Mouse (Mus musculus): ENCODE results near the gene Atp6v0e2. TPM values are rescaled to one million over a fixed set of nuclear protein-coding genes. Genes with fewer than 3 reads are reported as not detected.
"Not testable (repeated sequence)": the region's sequence is repeated elsewhere in the genome, so short reads cannot be mapped to it uniquely, and the experiment has no call there.

The Atp6v0e2 gene
- polyA plus RNA-seq, 1 experiment: 459 TPM

GRCm38 (mm10) chr6:48504241-48504854, 33.1 kb upstream of the Atp6v0e2 start:
- WGBS: under 1% methylated on average over 26 of the region's 26 CpGs
- H3K4me1 ChIP-seq (ENCODE audit: control insufficient read depth, insufficient read depth, low read length): peaks cover 4% of the 10 kb centered on the region; the same call in 1 of the 2 replicates
- H3K27ac ChIP-seq (ENCODE audit: insufficient read depth, low read length): peak overlapping the region; percentile 49
- H3K4me3 ChIP-seq (replicated peaks; ENCODE audit: insufficient read depth, low read depth, low read length): peak overlapping the region; percentile 84
- no peak for TF ChIP-seq CTCF (IDR thresholded peaks at IDR 0.05; ENCODE audit: borderline replicate concordance, insufficient read depth, low read depth, low read length)
- TF ChIP-seq POLR2A (IDR thresholded peaks at IDR 0.05; ENCODE audit: borderline replicate concordance, insufficient read depth, low read length): peak; percentile 67; the same call in 1 of the 2 replicates
- DNase-seq: peak; percentile 79 to 83
- no peaks in the 10 kb centered on the region for H3K27me3 ChIP-seq (ENCODE audit: control insufficient read depth, insufficient read depth, low read length)

- H3K4me1 ChIP-seq (ENCODE audit: control insufficient read depth, insufficient read depth, low read length): peaks cover 4% of the 10 kb centered on the region; the same call in 1 of the 2 replicates
- DNase-seq: no peak
- 82% methylated on average over 4 of the region's 4 CpGs for WGBS
- no peaks in the 10 kb centered on the region for H3K27me3 ChIP-seq (ENCODE audit: control insufficient read depth, insufficient read depth, low read length)
- H3K4me3 ChIP-seq (replicated peaks; ENCODE audit: insufficient read depth, low read depth, low read length): no peak overlapping the region
- no peak overlapping the region for H3K27ac ChIP-seq (ENCODE audit: insufficient read depth, low read length)
- TF ChIP-seq CTCF (IDR thresholded peaks at IDR 0.05; ENCODE audit: borderline replicate concordance, insufficient read depth, low read depth, low read length): no peak
- no peak for TF ChIP-seq POLR2A (IDR thresholded peaks at IDR 0.05; ENCODE audit: borderline replicate concordance, insufficient read depth, low read length)
Measured at GRCm38 (mm10) chr6:48508087-48508486, 29.3 kb upstream of the Atp6v0e2 start.

GRCm38 (mm10) chr6:48510426-48510825, 27.0 kb upstream of the Atp6v0e2 start:
- no peak for DNase-seq
- Histone ChIP-seq H3K27ac (ENCODE audit: insufficient read depth, low read length) (no peak overlapping the region), H3K4me1 (ENCODE audit: control insufficient read depth, insufficient read depth, low read length) (peaks cover 3% of the 10 kb centered on the region), H3K27me3 (ENCODE audit: control insufficient read depth, insufficient read depth, low read length) (no peaks in the 10 kb centered on the region), H3K4me3 (replicated peaks; ENCODE audit: insufficient read depth, low read depth, low read length) (no peak overlapping the region)
- 75% methylated on average over 4 of the region's 4 CpGs for WGBS
- TF ChIP-seq CTCF (IDR thresholded peaks at IDR 0.05; ENCODE audit: borderline replicate concordance, insufficient read depth, low read depth, low read length) (no peak), POLR2A (IDR thresholded peaks at IDR 0.05; ENCODE audit: borderline replicate concordance, insufficient read depth, low read length) (no peak)

GRCm38 (mm10) chr6:48511861-48512260, 25.6 kb upstream of the Atp6v0e2 start:
- no peaks in the 10 kb centered on the region; the same call in 1 of the 2 replicates for H3K4me1 ChIP-seq (ENCODE audit: control insufficient read depth, insufficient read depth, low read length)
- TF ChIP-seq CTCF (IDR thresholded peaks at IDR 0.05; ENCODE audit: borderline replicate concordance, insufficient read depth, low read depth, low read length): no peak
- TF ChIP-seq POLR2A (IDR thresholded peaks at IDR 0.05; ENCODE audit: borderline replicate concordance, insufficient read depth, low read length): no peak
- DNase-seq: no peak
- no peaks in the 10 kb centered on the region for H3K27me3 ChIP-seq (ENCODE audit: control insufficient read depth, insufficient read depth, low read length)
- 80% methylated on average over 7 of the region's 7 CpGs for WGBS
- H3K27ac ChIP-seq (ENCODE audit: insufficient read depth, low read length): no peak overlapping the region
- no peak overlapping the region for H3K4me3 ChIP-seq (replicated peaks; ENCODE audit: insufficient read depth, low read depth, low read length)

- 98% methylated on average over 12 of the region's 16 CpGs for WGBS
- not testable (repeated sequence) for DNase-seq
Measured at GRCm38 (mm10) chr6:48524882-48525281, 12.5 kb upstream of the Atp6v0e2 start.

GRCm38 (mm10) chr6:48527901-48528300, 9.5 kb upstream of the Atp6v0e2 start:
- peaks cover 11% of the 10 kb centered on the region for H3K4me1 ChIP-seq (ENCODE audit: control insufficient read depth, insufficient read depth, low read length)
- DNase-seq: no peak
- TF ChIP-seq POLR2A (IDR thresholded peaks at IDR 0.05; ENCODE audit: borderline replicate concordance, insufficient read depth, low read length) (no peak), CTCF (IDR thresholded peaks at IDR 0.05; ENCODE audit: borderline replicate concordance, insufficient read depth, low read depth, low read length) (no peak)
- H3K27me3 ChIP-seq (ENCODE audit: control insufficient read depth, insufficient read depth, low read length): no peaks in the 10 kb centered on the region
- no peak overlapping the region for H3K4me3 ChIP-seq (replicated peaks; ENCODE audit: insufficient read depth, low read depth, low read length)
- H3K27ac ChIP-seq (ENCODE audit: insufficient read depth, low read length): no peak overlapping the region
- 87% methylated on average over 9 of the region's 9 CpGs for WGBS

More at GRCm38 (mm10) chr6:48524882-48525281, 12.5 kb upstream of the Atp6v0e2 start:
- H3K4me1 ChIP-seq (ENCODE audit: control insufficient read depth, insufficient read depth, low read length); H3K27ac ChIP-seq (ENCODE audit: insufficient read depth, low read length); H3K4me3 ChIP-seq (replicated peaks; ENCODE audit: insufficient read depth, low read depth, low read length); H3K27me3 ChIP-seq (ENCODE audit: control insufficient read depth, insufficient read depth, low read length): not testable (repeated sequence)

GRCm38 (mm10) chr6:48529261-48529660, 8.2 kb upstream of the Atp6v0e2 start:
- Histone ChIP-seq H3K27ac (ENCODE audit: insufficient read depth, low read length) (no peak overlapping the region), H3K4me1 (ENCODE audit: control insufficient read depth, insufficient read depth, low read length) (peaks cover 11% of the 10 kb centered on the region), H3K4me3 (replicated peaks; ENCODE audit: insufficient read depth, low read depth, low read length) (no peak overlapping the region), H3K27me3 (ENCODE audit: control insufficient read depth, insufficient read depth, low read length) (no peaks in the 10 kb centered on the region)
- TF ChIP-seq CTCF (IDR thresholded peaks at IDR 0.05; ENCODE audit: borderline replicate concordance, insufficient read depth, low read depth, low read length) (no peak), POLR2A (IDR thresholded peaks at IDR 0.05; ENCODE audit: borderline replicate concordance, insufficient read depth, low read length) (no peak)
- DNase-seq: no peak
- WGBS: 81% methylated on average over 14 of the region's 14 CpGs

- no peaks in the 10 kb centered on the region for H3K27me3 ChIP-seq (ENCODE audit: control insufficient read depth, insufficient read depth, low read length)
- peaks cover 11% of the 10 kb centered on the region for H3K4me1 ChIP-seq (ENCODE audit: control insufficient read depth, insufficient read depth, low read length)
- no peak overlapping the region for H3K27ac ChIP-seq (ENCODE audit: insufficient read depth, low read length)
- H3K4me3 ChIP-seq (replicated peaks; ENCODE audit: insufficient read depth, low read depth, low read length): no peak overlapping the region
- TF ChIP-seq POLR2A (IDR thresholded peaks at IDR 0.05; ENCODE audit: borderline replicate concordance, insufficient read depth, low read length) (no peak), CTCF (IDR thresholded peaks at IDR 0.05; ENCODE audit: borderline replicate concordance, insufficient read depth, low read depth, low read length) (no peak)
- peak; percentile 47 to 58 for DNase-seq
- WGBS: 50% methylated on average over 16 of the region's 16 CpGs
Measured at GRCm38 (mm10) chr6:48529871-48530440, 7.5 kb upstream of the Atp6v0e2 start.

All from cerebellum, adult 2 months (tissue).